Mouse (Mus musculus): ENCODE measurements around the gene Olfr5. TPM values are rescaled to one million over a fixed set of nuclear protein-coding genes. Genes with fewer than 3 reads are reported as not detected.
"Not testable (repeated sequence)": the region's sequence is repeated elsewhere in the genome, so short reads cannot be mapped to it uniquely, and the experiment has no call there.

Olfr5 gene
- total RNA-seq, 1 experiment = not detected

GRCm38 (mm10) chr7:6508648-6509047 is 21.9 kb upstream of the Olfr5 start, which contains the start of gene Olfr1348:
Olfr1348 (minus strand) TSS chr7:6508748.
- in situ Hi-C loops (cut with MboI; ENCODE audit: low sequenced_read_pairs in 2 of 2, unreplicated experiment in 2 of 2) = loop anchor here in 1 of 2 experiments (10.0 kb wide), 1 partner anchor 56 kb away; the partner anchor contains the start of gene Olfr1350
- no peaks in the 10 kb centered on the region for H3K4me1 ChIP-seq (ENCODE audit: control insufficient read depth in 2 of 2, insufficient read depth in 2 of 2, low read length in 2 of 2, poor library complexity in 1 of 2)

GRCm38 (mm10) chr7:6499655-6500054 is 12.9 kb upstream of the Olfr5 start, which contains the start of gene Olfr1347:
Olfr1347 (minus strand) TSS chr7:6499755.
- H3K9me3 ChIP-seq (ENCODE audit: control insufficient read depth, insufficient read depth, low read depth, low read length) = no peaks in the 10 kb centered on the region
- H3K4me1 ChIP-seq (ENCODE audit: control insufficient read depth in 2 of 2, insufficient read depth in 2 of 2, low read length in 2 of 2, poor library complexity in 1 of 2) = no peaks in the 10 kb centered on the region
- no peak within 1 kb of the TSS for H3K4me3 ChIP-seq (ENCODE audit: insufficient read depth in 1 of 2, low read depth in 1 of 2, low read length in 2 of 2, poor library complexity in 1 of 2, severe bottlenecking in 1 of 2)
- TF ChIP-seq ZNF384 (IDR thresholded peaks at IDR 0.05; ENCODE audit: low read depth, low read length) = no peak
- no peak for TF ChIP-seq HCFC1 (IDR thresholded peaks at IDR 0.05; ENCODE audit: borderline replicate concordance, insufficient read depth, low read length)
- TF ChIP-seq MAFK (IDR thresholded peaks at IDR 0.05; ENCODE audit: insufficient read depth, low read depth, low read length) = no peak
- no peak for TF ChIP-seq CHD2 (IDR thresholded peaks at IDR 0.05; ENCODE audit: low read depth, low read length)
- TF ChIP-seq ZC3H11A (IDR thresholded peaks at IDR 0.05; ENCODE audit: borderline replicate concordance, low read depth, low read length) = no peak
- no peak for DNase-seq (ENCODE audit: low read depth, low spot score)
- no peak within 1 kb of the TSS for H3K9ac ChIP-seq (ENCODE audit: insufficient read depth, low read depth, low read length, poor library complexity, severe bottlenecking)
- no peak within 1 kb of the TSS for H3K27ac ChIP-seq (ENCODE audit: insufficient read depth, low read depth, low read length, poor library complexity, severe bottlenecking)
- in situ Hi-C loops (cut with MboI; ENCODE audit: low sequenced_read_pairs in 2 of 2, unreplicated experiment in 2 of 2) = loop anchor here in 1 of 2 experiments (10.0 kb wide), 1 partner anchor 65 kb away; the partner anchor contains the start of gene Olfr1350
- H3K36me3 ChIP-seq (ENCODE audit: control insufficient read depth, insufficient read depth, low read length, poor library complexity, severe bottlenecking) = no peaks in the 10 kb centered on the region

More at GRCm38 (mm10) chr7:6508648-6509047, 21.9 kb upstream of the Olfr5 start, which contains the start of gene Olfr1348:
- no peaks in the 10 kb centered on the region for H3K36me3 ChIP-seq (ENCODE audit: control insufficient read depth, insufficient read depth, low read length, poor library complexity, severe bottlenecking)
- TF ChIP-seq HCFC1 (IDR thresholded peaks at IDR 0.05; ENCODE audit: borderline replicate concordance, insufficient read depth, low read length) = no peak
- no peak for TF ChIP-seq ZNF384 (IDR thresholded peaks at IDR 0.05; ENCODE audit: low read depth, low read length)
- no peak for TF ChIP-seq ZC3H11A (IDR thresholded peaks at IDR 0.05; ENCODE audit: borderline replicate concordance, low read depth, low read length)
- no peak for TF ChIP-seq CHD2 (IDR thresholded peaks at IDR 0.05; ENCODE audit: low read depth, low read length)
- no peak for TF ChIP-seq MAFK (IDR thresholded peaks at IDR 0.05; ENCODE audit: insufficient read depth, low read depth, low read length)
- DNase-seq (ENCODE audit: low read depth, low spot score) = no peak
- H3K9ac ChIP-seq (ENCODE audit: insufficient read depth, low read depth, low read length, poor library complexity, severe bottlenecking) = no peak within 1 kb of the TSS
- H3K27ac ChIP-seq (ENCODE audit: insufficient read depth, low read depth, low read length, poor library complexity, severe bottlenecking) = no peak within 1 kb of the TSS
- no peaks in the 10 kb centered on the region for H3K9me3 ChIP-seq (ENCODE audit: control insufficient read depth, insufficient read depth, low read depth, low read length)
- no peak within 1 kb of the TSS for H3K4me3 ChIP-seq (ENCODE audit: insufficient read depth in 1 of 2, low read depth in 1 of 2, low read length in 2 of 2, poor library complexity in 1 of 2, severe bottlenecking in 1 of 2)

- H3K9ac ChIP-seq (ENCODE audit: insufficient read depth, low read depth, low read length, poor library complexity, severe bottlenecking); H3K4me3 ChIP-seq (ENCODE audit: insufficient read depth in 1 of 2, low read depth in 1 of 2, low read length in 2 of 2, poor library complexity in 1 of 2, severe bottlenecking in 1 of 2); H3K27ac ChIP-seq (ENCODE audit: insufficient read depth, low read depth, low read length, poor library complexity, severe bottlenecking); H3K36me3 ChIP-seq (ENCODE audit: control insufficient read depth, insufficient read depth, low read length, poor library complexity, severe bottlenecking); H3K9me3 ChIP-seq (ENCODE audit: control insufficient read depth, insufficient read depth, low read depth, low read length); in situ Hi-C loops (cut with MboI; ENCODE audit: low sequenced_read_pairs in 2 of 2, unreplicated experiment in 2 of 2); H3K4me1 ChIP-seq (ENCODE audit: control insufficient read depth in 2 of 2, insufficient read depth in 2 of 2, low read length in 2 of 2, poor library complexity in 1 of 2); DNase-seq (ENCODE audit: low read depth, low spot score): not testable (repeated sequence)
Observed at GRCm38 (mm10) chr7:6477633-6478032, 9.1 kb downstream of the Olfr5 start.

- Histone ChIP-seq H3K4me3 (ENCODE audit: insufficient read depth in 1 of 2, low read depth in 1 of 2, low read length in 2 of 2, poor library complexity in 1 of 2, severe bottlenecking in 1 of 2) (no peak within 1 kb of the TSS), H3K27ac (ENCODE audit: insufficient read depth, low read depth, low read length, poor library complexity, severe bottlenecking) (no peak within 1 kb of the TSS), H3K4me1 (ENCODE audit: control insufficient read depth in 2 of 2, insufficient read depth in 2 of 2, low read length in 2 of 2, poor library complexity in 1 of 2) (no peaks in the 10 kb centered on the region), H3K9me3 (ENCODE audit: control insufficient read depth, insufficient read depth, low read depth, low read length) (no peaks in the 10 kb centered on the region), H3K36me3 (ENCODE audit: control insufficient read depth, insufficient read depth, low read length, poor library complexity, severe bottlenecking) (no peaks in the 10 kb centered on the region), H3K9ac (ENCODE audit: insufficient read depth, low read depth, low read length, poor library complexity, severe bottlenecking) (no peak within 1 kb of the TSS)
- no peak for DNase-seq (ENCODE audit: low read depth, low spot score)
- in situ Hi-C loops (cut with MboI; ENCODE audit: low sequenced_read_pairs in 2 of 2, unreplicated experiment in 2 of 2) = loop anchor here in 1 of 2 experiments (25.0 kb wide), 1 partner anchor 170 kb away; no protein-coding TSS in a partner anchor
- no peak for TF ChIP-seq MAFK (IDR thresholded peaks at IDR 0.05; ENCODE audit: insufficient read depth, low read depth, low read length)
- TF ChIP-seq HCFC1 (IDR thresholded peaks at IDR 0.05; ENCODE audit: borderline replicate concordance, insufficient read depth, low read length) = no peak
- TF ChIP-seq CHD2 (IDR thresholded peaks at IDR 0.05; ENCODE audit: low read depth, low read length) = no peak
- TF ChIP-seq ZNF384 (IDR thresholded peaks at IDR 0.05; ENCODE audit: low read depth, low read length) = no peak
- no peak for TF ChIP-seq ZC3H11A (IDR thresholded peaks at IDR 0.05; ENCODE audit: borderline replicate concordance, low read depth, low read length)
Observed at GRCm38 (mm10) chr7:6466951-6467350, 19.8 kb downstream of the Olfr5 start, which contains the start of gene Olfr1346. Olfr1346 (plus strand) TSS chr7:6467101.

GRCm38 (mm10) chr7:6456399-6456798 is 30.3 kb downstream of the Olfr5 start:
- no peak overlapping the region for H3K27ac ChIP-seq (ENCODE audit: insufficient read depth, low read depth, low read length, poor library complexity, severe bottlenecking)
- H3K9me3 ChIP-seq (ENCODE audit: control insufficient read depth, insufficient read depth, low read depth, low read length) = no peaks in the 10 kb centered on the region
- DNase-seq (ENCODE audit: low read depth, low spot score) = peak; percentile 41
- no peaks in the 10 kb centered on the region for H3K4me1 ChIP-seq (ENCODE audit: control insufficient read depth in 2 of 2, insufficient read depth in 2 of 2, low read length in 2 of 2, poor library complexity in 1 of 2)
- in situ Hi-C loops (cut with MboI; ENCODE audit: low sequenced_read_pairs in 2 of 2, unreplicated experiment in 2 of 2) = loop anchor here in 1 of 2 experiments (25.0 kb wide), 1 partner anchor 181 kb away; no protein-coding TSS in a partner anchor
- no peak overlapping the region for H3K4me3 ChIP-seq (ENCODE audit: insufficient read depth in 1 of 2, low read depth in 1 of 2, low read length in 2 of 2, poor library complexity in 1 of 2, severe bottlenecking in 1 of 2)
- H3K36me3 ChIP-seq (ENCODE audit: control insufficient read depth, insufficient read depth, low read length, poor library complexity, severe bottlenecking) = no peaks in the 10 kb centered on the region
- no peak for TF ChIP-seq ZNF384 (IDR thresholded peaks at IDR 0.05; ENCODE audit: low read depth, low read length)
- no peak for TF ChIP-seq ZC3H11A (IDR thresholded peaks at IDR 0.05; ENCODE audit: borderline replicate concordance, low read depth, low read length)
- no peak for TF ChIP-seq HCFC1 (IDR thresholded peaks at IDR 0.05; ENCODE audit: borderline replicate concordance, insufficient read depth, low read length)
- no peak for TF ChIP-seq CHD2 (IDR thresholded peaks at IDR 0.05; ENCODE audit: low read depth, low read length)
- no peak for TF ChIP-seq MAFK (IDR thresholded peaks at IDR 0.05; ENCODE audit: insufficient read depth, low read depth, low read length)
- no peak overlapping the region for H3K9ac ChIP-seq (ENCODE audit: insufficient read depth, low read depth, low read length, poor library complexity, severe bottlenecking)

All from ES-E14 (cell line).